Mouse (Mus musculus) kidney, postnatal 36 days (tissue): Measurements from ENCODE around the gene Map6.
"Not testable (repeated sequence)": the region's sequence is repeated elsewhere in the genome, so short reads cannot be mapped to it uniquely, and the experiment has no call there.

Experiments
- DNase-seq, 2 experiments: peaks; one replicate each; pipeline ENCODE4 v3.0.0; 2021 to 2022; ENCODE audit warnings: mixed read lengths in 2 of 2

Map6 gene

GRCm38 (mm10) chr7:99357201-99357600 is 90.0 kb downstream of the Map6 start:
- DNase-seq = peak in 1 of 2 experiments; percentile 67

GRCm38 (mm10) chr7:99358371-99358770 is 91.1 kb downstream of the Map6 start:
- peak in 1 of 2 experiments; percentile 69 for DNase-seq

GRCm38 (mm10) chr7:99360021-99360802 is 93.0 kb downstream of the Map6 start:
- DNase-seq = peak; percentile 68 to 80

- DNase-seq = no peak
Measured at GRCm38 (mm10) chr7:99360803-99361414, 93.7 kb downstream of the Map6 start.

GRCm38 (mm10) chr7:99362137-99362536 is 94.9 kb downstream of the Map6 start:
- no peak for DNase-seq

GRCm38 (mm10) chr7:99365069-99365468 is 97.8 kb downstream of the Map6 start:
- peak; percentile 80 to 85 for DNase-seq

- DNase-seq = peak in 1 of 2 experiments; percentile 34
Measured at GRCm38 (mm10) chr7:99366716-99367115, 99.5 kb downstream of the Map6 start.

GRCm38 (mm10) chr7:99374325-99374724 is 107.1 kb downstream of the Map6 start:
- not testable (repeated sequence) for DNase-seq

- DNase-seq = peak; percentile 73 to 91
Measured at GRCm38 (mm10) chr7:99375455-99375854, 108.2 kb downstream of the Map6 start.

- DNase-seq = no peak
Measured at GRCm38 (mm10) chr7:99378870-99379269, 111.6 kb downstream of the Map6 start.

GRCm38 (mm10) chr7:99380491-99381213 is 113.4 kb downstream of the Map6 start:
- peak in 1 of 2 experiments; percentile 32 for DNase-seq

GRCm38 (mm10) chr7:99381214-99382087 is 114.2 kb downstream of the Map6 start, which contains the start of gene Gdpd5:
Gdpd5 (plus strand) TSS chr7:99381414.
- peak; percentile 98 to 100 for DNase-seq

GRCm38 (mm10) chr7:99382088-99383000 is 115.1 kb downstream of the Map6 start:
- DNase-seq = peak in 1 of 2 experiments; percentile 40

GRCm38 (mm10) chr7:99383246-99383645 is 116.0 kb downstream of the Map6 start:
- peak in 1 of 2 experiments; percentile 8 for DNase-seq

GRCm38 (mm10) chr7:99384101-99384611 is 116.9 kb downstream of the Map6 start:
- peak; percentile 51 for DNase-seq

GRCm38 (mm10) chr7:99386030-99386429 is 118.8 kb downstream of the Map6 start:
- DNase-seq = peak in 1 of 2 experiments; percentile 14
